Mouse (Mus musculus): Measurements from ENCODE around the gene Tbcd.

Gene Tbcd

GRCm38 (mm10) chr11:121641501-121642145 is 189.9 kb downstream of the Tbcd start:
- no peak for TF ChIP-seq POU5F1 (IDR thresholded peaks at IDR 0.05; ENCODE audit: borderline replicate concordance, low read length)
- no peak for TF ChIP-seq CTCF (conservative IDR thresholded peaks at IDR 0.05; ENCODE audit: low read length)
- TF ChIP-seq NANOG (IDR thresholded peaks at IDR 0.05; ENCODE audit: borderline replicate concordance, low read length), result no peak

GRCm38 (mm10) chr11:121645394-121645793 is 193.6 kb downstream of the Tbcd start:
- no peaks in the 10 kb centered on the region for H3K9me3 ChIP-seq (ENCODE audit: low read length)
- H3K27me3 ChIP-seq (ENCODE audit: insufficient read depth, low read length), result no peaks in the 10 kb centered on the region
- TF ChIP-seq POU5F1 (IDR thresholded peaks at IDR 0.05; ENCODE audit: borderline replicate concordance, low read length) (no peak), CTCF (conservative IDR thresholded peaks at IDR 0.05; ENCODE audit: low read length) (no peak), NANOG (IDR thresholded peaks at IDR 0.05; ENCODE audit: borderline replicate concordance, low read length) (no peak)

More at GRCm38 (mm10) chr11:121641501-121642145, 189.9 kb downstream of the Tbcd start:
- Histone ChIP-seq H3K4me3 (replicated peaks; ENCODE audit: low read length) (no peak overlapping the region), H3K36me3 (ENCODE audit: insufficient read depth, low read length) (peaks cover 89% of the 10 kb centered on the region), H3K4me1 (replicated peaks; ENCODE audit: low read depth, low read length) (peaks cover 23% of the 10 kb centered on the region), H3K9me3 (ENCODE audit: low read length) (no peaks in the 10 kb centered on the region), H3K27me3 (ENCODE audit: insufficient read depth, low read length) (no peaks in the 10 kb centered on the region)

GRCm38 (mm10) chr11:121647321-121647720 is 195.6 kb downstream of the Tbcd start:
- Histone ChIP-seq H3K4me1 (replicated peaks; ENCODE audit: low read depth, low read length) (peaks cover 6% of the 10 kb centered on the region), H3K9me3 (ENCODE audit: low read length) (no peaks in the 10 kb centered on the region), H3K27me3 (ENCODE audit: insufficient read depth, low read length) (no peaks in the 10 kb centered on the region), H3K4me3 (replicated peaks; ENCODE audit: low read length) (no peak overlapping the region), H3K36me3 (ENCODE audit: insufficient read depth, low read length) (peaks cover 90% of the 10 kb centered on the region)
- TF ChIP-seq NANOG (IDR thresholded peaks at IDR 0.05; ENCODE audit: borderline replicate concordance, low read length), result no peak
- TF ChIP-seq POU5F1 (IDR thresholded peaks at IDR 0.05; ENCODE audit: borderline replicate concordance, low read length), result no peak
- TF ChIP-seq CTCF (conservative IDR thresholded peaks at IDR 0.05; ENCODE audit: low read length), result no peak

More at GRCm38 (mm10) chr11:121645394-121645793, 193.6 kb downstream of the Tbcd start:
- Histone ChIP-seq H3K36me3 (ENCODE audit: insufficient read depth, low read length) (peaks cover 86% of the 10 kb centered on the region), H3K4me1 (replicated peaks; ENCODE audit: low read depth, low read length) (peaks cover 23% of the 10 kb centered on the region), H3K4me3 (replicated peaks; ENCODE audit: low read length) (no peak overlapping the region)

- TF ChIP-seq CTCF (conservative IDR thresholded peaks at IDR 0.05; ENCODE audit: low read length) (no peak), NANOG (IDR thresholded peaks at IDR 0.05; ENCODE audit: borderline replicate concordance, low read length) (no peak), POU5F1 (IDR thresholded peaks at IDR 0.05; ENCODE audit: borderline replicate concordance, low read length) (no peak)
- no peaks in the 10 kb centered on the region for H3K27me3 ChIP-seq (ENCODE audit: insufficient read depth, low read length)
Measured at GRCm38 (mm10) chr11:121648166-121648565, 196.4 kb downstream of the Tbcd start.

GRCm38 (mm10) chr11:121649900-121650299 is 198.2 kb downstream of the Tbcd start:
- no peaks in the 10 kb centered on the region for H3K9me3 ChIP-seq (ENCODE audit: low read length)
- no peak overlapping the region for H3K4me3 ChIP-seq (replicated peaks; ENCODE audit: low read length)
- TF ChIP-seq NANOG (IDR thresholded peaks at IDR 0.05; ENCODE audit: borderline replicate concordance, low read length), result no peak
- TF ChIP-seq CTCF (conservative IDR thresholded peaks at IDR 0.05; ENCODE audit: low read length), result no peak
- TF ChIP-seq POU5F1 (IDR thresholded peaks at IDR 0.05; ENCODE audit: borderline replicate concordance, low read length), result no peak
- no peaks in the 10 kb centered on the region for H3K27me3 ChIP-seq (ENCODE audit: insufficient read depth, low read length)
- H3K4me1 ChIP-seq (replicated peaks; ENCODE audit: low read depth, low read length), result peaks cover 8% of the 10 kb centered on the region
- peaks cover 77% of the 10 kb centered on the region for H3K36me3 ChIP-seq (ENCODE audit: insufficient read depth, low read length)

More at GRCm38 (mm10) chr11:121648166-121648565, 196.4 kb downstream of the Tbcd start:
- no peaks in the 10 kb centered on the region for H3K9me3 ChIP-seq (ENCODE audit: low read length)
- H3K36me3 ChIP-seq (ENCODE audit: insufficient read depth, low read length), result peaks cover 87% of the 10 kb centered on the region
- no peak overlapping the region for H3K4me3 ChIP-seq (replicated peaks; ENCODE audit: low read length)
- H3K4me1 ChIP-seq (replicated peaks; ENCODE audit: low read depth, low read length), result peaks cover 3% of the 10 kb centered on the region

- no peaks in the 10 kb centered on the region for H3K9me3 ChIP-seq (ENCODE audit: low read length)
- H3K4me1 ChIP-seq (replicated peaks; ENCODE audit: low read depth, low read length), result peaks cover 8% of the 10 kb centered on the region
- no peaks in the 10 kb centered on the region for H3K27me3 ChIP-seq (ENCODE audit: insufficient read depth, low read length)
- TF ChIP-seq POU5F1 (IDR thresholded peaks at IDR 0.05; ENCODE audit: borderline replicate concordance, low read length) (no peak), CTCF (conservative IDR thresholded peaks at IDR 0.05; ENCODE audit: low read length) (no peak), NANOG (IDR thresholded peaks at IDR 0.05; ENCODE audit: borderline replicate concordance, low read length) (no peak)
- peaks cover 78% of the 10 kb centered on the region for H3K36me3 ChIP-seq (ENCODE audit: insufficient read depth, low read length)
- no peak overlapping the region for H3K4me3 ChIP-seq (replicated peaks; ENCODE audit: low read length)
Measured at GRCm38 (mm10) chr11:121650668-121651067, 198.9 kb downstream of the Tbcd start.

GRCm38 (mm10) chr11:121651556-121651955 is 199.8 kb downstream of the Tbcd start:
- Histone ChIP-seq H3K27me3 (ENCODE audit: insufficient read depth, low read length) (no peaks in the 10 kb centered on the region), H3K9me3 (ENCODE audit: low read length) (no peaks in the 10 kb centered on the region)
- TF ChIP-seq NANOG (IDR thresholded peaks at IDR 0.05; ENCODE audit: borderline replicate concordance, low read length) (no peak), POU5F1 (IDR thresholded peaks at IDR 0.05; ENCODE audit: borderline replicate concordance, low read length) (no peak), CTCF (conservative IDR thresholded peaks at IDR 0.05; ENCODE audit: low read length) (no peak)

GRCm38 (mm10) chr11:121651983-121652382 is 200.2 kb downstream of the Tbcd start:
- Histone ChIP-seq H3K4me3 (replicated peaks; ENCODE audit: low read length) (no peak overlapping the region), H3K27me3 (ENCODE audit: insufficient read depth, low read length) (no peaks in the 10 kb centered on the region), H3K4me1 (replicated peaks; ENCODE audit: low read depth, low read length) (peaks cover 8% of the 10 kb centered on the region), H3K36me3 (ENCODE audit: insufficient read depth, low read length) (peaks cover 73% of the 10 kb centered on the region), H3K9me3 (ENCODE audit: low read length) (no peaks in the 10 kb centered on the region)
- TF ChIP-seq CTCF (conservative IDR thresholded peaks at IDR 0.05; ENCODE audit: low read length) (no peak), POU5F1 (IDR thresholded peaks at IDR 0.05; ENCODE audit: borderline replicate concordance, low read length) (no peak)

More at GRCm38 (mm10) chr11:121651556-121651955, 199.8 kb downstream of the Tbcd start:
- Histone ChIP-seq H3K36me3 (ENCODE audit: insufficient read depth, low read length) (peaks cover 77% of the 10 kb centered on the region), H3K4me1 (replicated peaks; ENCODE audit: low read depth, low read length) (peaks cover 8% of the 10 kb centered on the region), H3K4me3 (replicated peaks; ENCODE audit: low read length) (no peak overlapping the region)
